Mouse (Mus musculus) heart, adult 2 months (tissue): ENCODE measurements around the gene Pde4d.

ENCODE experiments used
- CTCF ChIP-seq: fragments of 200-600 bp; IDR thresholded peaks from 2 replicates; pipeline ENCODE4 v1.8.1; 2022; ENCODE audit warnings: antibody characterized with exemption, mild to moderate bottlenecking, moderate library complexity
- POLR2A ChIP-seq: fragments of 200-500 bp; IDR thresholded peaks from 2 replicates; pipeline ENCODE4 v1.6.1; 2011; ENCODE audit warnings: mild to moderate bottlenecking, low read depth, low read length, control low read depth; ENCODE audit not compliant: insufficient read depth

DNA sequence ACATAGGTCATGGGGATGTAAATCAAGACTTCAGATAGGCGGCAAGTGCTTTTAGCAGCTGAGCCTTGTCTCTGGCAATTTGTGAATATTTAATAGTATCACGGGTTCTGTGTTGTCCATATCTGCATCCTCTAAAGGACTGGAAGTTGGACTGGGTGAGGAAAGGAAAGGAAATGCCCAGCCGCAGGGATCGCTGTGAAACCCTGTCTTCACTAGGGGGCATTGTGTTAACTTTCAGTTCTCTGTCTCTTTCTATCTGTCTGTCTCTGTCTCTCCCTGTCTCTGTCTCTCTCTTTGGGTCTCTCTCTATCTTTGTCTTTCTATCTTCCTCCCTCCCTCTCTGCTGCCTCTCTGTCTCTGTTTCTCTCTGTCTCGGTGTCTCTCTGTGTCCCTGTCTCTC is 1172.5 kb downstream of the Pde4d start:
- TF ChIP-seq CTCF (peak; percentile 57), POLR2A (no peak)
